12 mouse cellular contexts compared by ENCODE assay signal in the genomic region with DNA sequence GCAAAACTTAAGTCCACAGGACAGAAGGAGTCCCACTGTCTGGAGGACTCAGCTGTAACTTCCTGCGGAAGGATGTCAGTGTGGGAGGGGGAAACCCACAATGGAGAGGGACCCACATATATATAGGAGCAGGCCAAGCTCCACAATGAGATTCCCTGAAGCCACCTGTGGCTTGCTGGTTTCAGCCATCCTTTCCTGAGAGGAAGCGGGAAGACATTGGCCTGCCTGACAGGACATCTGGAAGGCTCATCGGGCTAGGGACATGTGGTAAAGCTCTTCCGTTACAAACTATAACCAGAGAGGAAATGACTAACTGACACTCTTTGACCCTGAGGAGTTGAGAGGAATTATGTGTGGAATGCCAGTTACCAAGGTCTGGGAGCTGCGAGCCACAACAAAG. TPM values are rescaled to one million over a fixed set of nuclear protein-coding genes. Genes with fewer than 3 reads are reported as not detected.
DNase-seq lines count a peak whose midpoint lies in the region; ATAC-seq and TF ChIP-seq lines count a peak whose summit lies in the region.
"Had no signal": no experiment of that assay in that cellular context is flagged by ENCODE, and none has a peak within 500 bp of the region (broad histone marks: within the 10 kb centered on the region; RNA-seq: fewer than 3 reads in every experiment).

No protein-coding gene starts in this region.

- H3K4me3 ChIP-seq in C2C12 (ENCODE audit: insufficient read depth, poor library complexity, severe bottlenecking), result no peak overlapping the region
- H3K4me3 ChIP-seq in heart, embryonic 12.5 days, result no peak overlapping the region
- no peak overlapping the region for H3K4me3 ChIP-seq in limb, embryonic 12.5 days (replicated peaks)

- H3K36me3 ChIP-seq in C2C12 (ENCODE audit: control insufficient read depth, insufficient read depth), result no peaks in the 10 kb centered on the region
- H3K36me3 ChIP-seq in heart, embryonic 12.5 days, result no peaks in the 10 kb centered on the region
- no peaks in the 10 kb centered on the region for H3K36me3 ChIP-seq in limb, embryonic 12.5 days

- in situ Hi-C loops in Patski (cut with MboI; ENCODE audit: low pct_unique_long_range_greater_than_20kb), result no loop called here

- H3K79me3 ChIP-seq in C2C12 (ENCODE audit: low read depth), result no peaks in the 10 kb centered on the region

- no peaks in the 10 kb centered on the region for H3K9me3 ChIP-seq in heart, embryonic 12.5 days (replicated peaks)
- no peaks in the 10 kb centered on the region for H3K9me3 ChIP-seq in limb, embryonic 12.5 days

- H3K27ac ChIP-seq in heart, embryonic 12.5 days (ENCODE audit: poor library complexity, severe bottlenecking), result 0 out of 2 replicates have a peak overlapping the region, but pooled peaks have one; percentile 6
- 0 out of 2 replicates have a peak overlapping the region, but pooled peaks have one; percentile 72 for H3K27ac ChIP-seq in limb, embryonic 12.5 days
- H3K27ac ChIP-seq: macrophage had no signal

- ATAC-seq in Patski, result peak; percentile 73
- ATAC-seq in heart, embryonic 12.5 days (ENCODE audit: insufficient number of reproducible peaks, low FRiP score), result no peak
- ATAC-seq in limb, embryonic 12.5 days (ENCODE audit: insufficient number of reproducible peaks, insufficient read depth, low FRiP score, low TSS enrichment, low read depth), result peak; percentile 42; the same call in 1 of the 2 replicates

- no peak overlapping the region for H3K4me2 ChIP-seq in heart, embryonic 12.5 days
- no peak overlapping the region for H3K4me2 ChIP-seq in limb, embryonic 12.5 days

- H3K27me3 ChIP-seq in C2C12 (ENCODE audit: control insufficient read depth, insufficient read depth, insufficient read length), result no peaks in the 10 kb centered on the region
- no peaks in the 10 kb centered on the region for H3K27me3 ChIP-seq in Patski
- no peaks in the 10 kb centered on the region for H3K27me3 ChIP-seq in heart, embryonic 12.5 days (replicated peaks)
- H3K27me3 ChIP-seq in limb, embryonic 12.5 days, result no peaks in the 10 kb centered on the region

- intact Hi-C loops in left cerebral cortex, postnatal 10 days (cut with DNase I), result loop anchor here (10.0 kb wide), 1 partner anchor 143 kb away; a partner anchor contains a TSS

- no peak overlapping the region for H3ac ChIP-seq in C2C12 (ENCODE audit: control insufficient read depth, insufficient read length, low read depth)

- no peak for DNase-seq in Patski (ENCODE audit: low read depth, low spot score)
- no peak for DNase-seq in cerebellum, adult 11-12 months
- no peak for DNase-seq in left cerebral cortex, postnatal 10 days (ENCODE audit: extremely low spot score in 1 of 2, low spot score in 2 of 2)
- no peak for DNase-seq in spleen, postnatal 14 days (ENCODE audit: low spot score in 2 of 2)
- no peak for DNase-seq in layer of hippocampus, postnatal 10 days (ENCODE audit: low spot score in 2 of 2)
- DNase-seq: adrenal gland, adult 8-10 months; right cerebral cortex, postnatal 4 days had no signal

- 34% methylated on average over 5 of the region's 5 CpGs for WGBS in heart, embryonic 12.5 days
- WGBS in limb, embryonic 12.5 days, result 38% methylated on average over 5 of the region's 5 CpGs

- no peak overlapping the region for H3K9ac ChIP-seq in heart, embryonic 12.5 days
- no peak overlapping the region for H3K9ac ChIP-seq in limb, embryonic 12.5 days (replicated peaks)

- CTCF ChIA-PET in Patski (lab: Charles Lee), result no interaction called here

- POLR2A ChIA-PET in Patski (lab: Charles Lee), result no interaction called here

- peaks cover 18% of the 10 kb centered on the region for H3K4me1 ChIP-seq in heart, embryonic 12.5 days (replicated peaks)
- H3K4me1 ChIP-seq in limb, embryonic 12.5 days (replicated peaks), result peaks cover 52% of the 10 kb centered on the region

- H3K79me2 ChIP-seq in C2C12 (ENCODE audit: control insufficient read depth, insufficient read depth), result no peaks in the 10 kb centered on the region

- TF ChIP-seq CTCF in C2C12 (IDR thresholded peaks at IDR 0.05; ENCODE audit: control insufficient read depth, insufficient read depth, insufficient read length), result no peak
- TF ChIP-seq CTCF in Patski (IDR thresholded peaks at IDR 0.05), result no peak

TF ChIP-seq in C2C12, 6 proteins besides CTCF, POLR2A, EP300 and RAD21:
- TF ChIP-seq USF1 (IDR thresholded peaks at IDR 0.05; ENCODE audit: low read depth) (peak; percentile 67), MYOD1 (IDR thresholded peaks at IDR 0.05; ENCODE audit: control insufficient read depth, insufficient read length, low read depth) (peak; percentile 69), MYOG (IDR thresholded peaks at IDR 0.05; ENCODE audit: control insufficient read depth, extremely low read depth, insufficient read length) (no peak), MAX (IDR thresholded peaks at IDR 0.05) (peak; percentile 81), FOSL1 (IDR thresholded peaks at IDR 0.05; ENCODE audit: insufficient read depth, low read length, poor library complexity, severe bottlenecking) (peak; percentile 37), CEBPB (IDR thresholded peaks at IDR 0.05; ENCODE audit: low read depth) (peak; percentile 4)

RNA-seq across cellular contexts. Expression of a gene that starts 34.8 kb away (rescaled TPM):
- 0.16 TPM for polyA plus RNA-seq in C2C12 (2012; fragmentation: generic; extraction: Trizol)
- 9.5 TPM for polyA plus RNA-seq in Patski (2021)
- polyA plus RNA-seq in heart, embryonic 12.5 days (2016; fragmentation: Nextera tagmentation; extraction: Ambion mirVana), result not detected in 2 replicates
- not detected in 2 replicates for polyA plus RNA-seq in limb, embryonic 12.5 days (2016; fragmentation: Nextera tagmentation; extraction: Ambion mirVana)
- not detected for total RNA-seq in left cerebral cortex, postnatal 10 days (2021)
- total RNA-seq in layer of hippocampus, postnatal 10 days (2021), result not detected
- total RNA-seq: gastrocnemius, adult 8-10 months had no signal
